Mouse (Mus musculus): ENCODE data around the gene Frmd4a. TPM values are rescaled to one million over a fixed set of nuclear protein-coding genes. Genes with fewer than 3 reads are reported as not detected.

Frmd4a gene
- polyA plus RNA-seq, 1 experiment from 2014 or later = 44.5 TPM

DNA sequence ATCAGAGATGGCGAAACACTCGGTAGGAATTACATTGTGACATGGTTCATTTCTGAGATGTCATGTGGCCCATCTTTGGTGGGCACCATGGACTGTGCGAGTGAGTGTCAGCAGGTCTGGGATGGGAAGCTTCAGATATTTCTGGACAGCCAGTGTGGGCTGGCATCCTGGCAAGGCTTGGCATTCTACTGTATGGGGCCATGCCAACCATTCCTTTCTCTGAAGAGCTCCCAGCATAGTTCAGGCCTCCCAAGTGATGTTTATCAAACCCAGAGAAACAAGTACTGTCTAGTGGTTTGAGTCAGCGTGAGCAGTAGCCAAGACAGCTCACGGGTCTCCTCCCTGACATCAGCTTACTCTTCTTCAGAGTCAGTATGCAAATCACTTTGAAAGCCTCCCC, 551.5 kb downstream of the Frmd4a start:
- no peak for ATAC-seq (ENCODE audit: insufficient read depth, low FRiP score, low TSS enrichment)
- Histone ChIP-seq H3K4me2 (ENCODE audit: low read depth) (no peak overlapping the region), H3K36me3 (ENCODE audit: control insufficient read depth, insufficient read depth, low read length) (peaks cover 20% of the 10 kb centered on the region), H3K4me1 (ENCODE audit: control insufficient read depth, insufficient read depth, low read length) (no peaks in the 10 kb centered on the region), H3K9ac (ENCODE audit: low read length) (no peak overlapping the region), H3K4me3 (ENCODE audit: low read depth, low read length) (no peak overlapping the region), H3K9me3 (ENCODE audit: control insufficient read depth, low read length) (no peaks in the 10 kb centered on the region), H3K27me3 (ENCODE audit: control insufficient read depth, insufficient read depth, low read length) (no peaks in the 10 kb centered on the region), H3K27ac (ENCODE audit: low read depth, low read length) (no peak overlapping the region)
- WGBS = 81% methylated on average over 5 of the region's 5 CpGs
- DNase-seq (ENCODE audit: low spot score) = no peak

DNA sequence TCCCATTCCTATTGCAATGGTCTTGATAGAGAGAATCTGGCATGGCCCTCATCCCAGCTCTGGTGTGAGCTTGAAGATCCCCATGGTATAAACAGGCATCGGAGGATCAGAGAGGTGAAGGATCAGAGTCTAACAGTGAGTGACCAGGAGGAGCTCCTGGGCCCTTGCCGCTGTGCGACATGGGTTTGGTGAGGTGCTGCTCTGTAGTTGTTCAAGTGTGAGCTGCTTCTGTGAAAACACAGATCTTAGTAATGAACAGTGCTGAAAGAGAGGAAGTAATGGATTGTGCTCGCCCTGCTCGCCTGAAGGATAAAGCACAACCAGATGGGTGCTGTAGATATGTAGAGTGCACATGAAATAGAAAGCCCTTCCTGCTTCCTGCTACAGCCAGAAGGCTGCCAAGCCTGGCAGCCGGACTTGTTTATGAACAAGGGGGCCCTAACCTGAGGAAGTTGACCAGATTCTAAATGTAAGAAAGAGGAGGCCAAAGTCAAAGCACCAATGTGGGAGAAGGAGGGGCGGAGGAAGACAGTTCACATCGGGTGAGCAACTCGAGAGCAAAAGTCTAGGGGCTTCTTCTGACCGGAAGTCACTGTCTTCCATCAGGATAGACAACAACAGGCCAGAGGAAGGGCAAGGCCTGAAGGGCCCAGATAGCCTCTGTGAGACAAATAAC, 552.8 kb downstream of the Frmd4a start:
- no peaks in the 10 kb centered on the region for H3K4me1 ChIP-seq (ENCODE audit: control insufficient read depth, insufficient read depth, low read length)
- H3K27ac ChIP-seq (ENCODE audit: low read depth, low read length) = 0 out of 2 replicates have a peak overlapping the region, but pooled peaks have one; percentile 34
- no peaks in the 10 kb centered on the region for H3K9me3 ChIP-seq (ENCODE audit: control insufficient read depth, low read length)
- WGBS = 82% methylated on average over 10 of the region's 10 CpGs
- H3K27me3 ChIP-seq (ENCODE audit: control insufficient read depth, insufficient read depth, low read length) = no peaks in the 10 kb centered on the region
- H3K4me2 ChIP-seq (ENCODE audit: low read depth) = no peak overlapping the region
- H3K4me3 ChIP-seq (ENCODE audit: low read depth, low read length) = no peak overlapping the region
- DNase-seq (ENCODE audit: low spot score) (no peak), ATAC-seq (ENCODE audit: insufficient read depth, low FRiP score, low TSS enrichment) (no peak)
- no peak overlapping the region for H3K9ac ChIP-seq (ENCODE audit: low read length)
- peaks cover 29% of the 10 kb centered on the region for H3K36me3 ChIP-seq (ENCODE audit: control insufficient read depth, insufficient read depth, low read length)

DNA sequence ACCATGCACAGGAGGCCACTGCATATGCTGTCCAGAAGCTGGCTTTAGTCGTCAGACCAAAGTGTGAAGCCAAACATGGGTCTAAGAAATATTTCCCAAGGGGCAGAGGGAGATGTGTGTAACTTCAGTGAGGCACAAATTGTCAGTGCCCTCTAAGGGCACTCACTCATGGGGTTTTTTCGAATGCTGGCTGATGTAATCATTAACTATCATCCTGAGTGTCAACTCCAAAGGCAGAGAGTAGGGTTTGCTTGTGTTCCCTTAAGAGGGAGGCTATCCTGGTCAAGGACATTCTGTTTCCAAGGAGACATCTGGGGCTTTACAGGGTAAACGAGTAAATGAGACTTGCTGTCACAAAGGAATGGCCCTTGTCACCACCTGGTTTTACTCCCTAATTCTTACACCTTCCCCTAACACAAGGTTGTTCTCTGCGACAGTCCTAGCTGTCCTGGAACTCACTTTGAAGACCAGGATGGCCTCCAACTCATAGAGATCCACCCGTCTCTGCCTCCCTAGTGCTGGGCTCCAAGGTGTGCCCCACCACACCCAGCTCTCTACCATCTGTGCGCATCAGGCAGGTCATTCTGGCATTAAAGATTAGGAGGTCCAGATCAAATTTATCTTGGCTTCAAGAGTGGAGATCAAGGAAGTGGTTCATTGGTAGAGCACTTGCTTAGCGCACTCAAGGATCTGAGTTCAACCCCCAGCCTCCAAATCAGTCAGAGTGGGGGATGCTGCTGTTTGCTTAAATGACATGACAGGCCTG, 555.2 kb downstream of the Frmd4a start:
- WGBS = 82% methylated on average over 7 of the region's 7 CpGs
- no peak overlapping the region for H3K27ac ChIP-seq (ENCODE audit: low read depth, low read length)
- no peak overlapping the region for H3K4me2 ChIP-seq (ENCODE audit: low read depth)
- no peaks in the 10 kb centered on the region for H3K9me3 ChIP-seq (ENCODE audit: control insufficient read depth, low read length)
- H3K9ac ChIP-seq (ENCODE audit: low read length) = no peak overlapping the region
- no peak overlapping the region for H3K4me3 ChIP-seq (ENCODE audit: low read depth, low read length)
- no peaks in the 10 kb centered on the region for H3K27me3 ChIP-seq (ENCODE audit: control insufficient read depth, insufficient read depth, low read length)
- DNase-seq (ENCODE audit: low spot score) (no peak), ATAC-seq (ENCODE audit: insufficient read depth, low FRiP score, low TSS enrichment) (no peak)
- peaks cover 22% of the 10 kb centered on the region for H3K36me3 ChIP-seq (ENCODE audit: control insufficient read depth, insufficient read depth, low read length)
- no peaks in the 10 kb centered on the region for H3K4me1 ChIP-seq (ENCODE audit: control insufficient read depth, insufficient read depth, low read length)

DNA sequence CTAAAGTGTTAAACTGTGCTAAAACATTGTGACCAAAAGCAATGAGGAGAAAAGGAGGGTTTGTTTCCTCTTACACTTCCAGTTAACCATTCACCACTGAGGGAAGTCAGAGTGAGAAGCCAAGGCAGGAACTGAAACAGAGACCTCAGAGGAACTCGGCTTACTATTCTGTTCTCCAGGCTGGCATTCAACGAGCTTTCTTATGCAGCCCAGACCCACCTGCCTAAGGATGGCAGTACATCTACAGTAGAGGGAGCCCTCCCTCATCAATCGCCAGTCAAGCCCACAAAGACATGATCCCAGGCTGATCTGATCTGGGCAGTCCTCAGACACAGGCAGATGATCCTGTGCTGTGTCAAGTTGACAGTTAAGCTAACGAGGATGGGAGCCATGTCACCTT, 555.9 kb downstream of the Frmd4a start:
- Histone ChIP-seq H3K4me2 (ENCODE audit: low read depth) (no peak overlapping the region), H3K4me3 (ENCODE audit: low read depth, low read length) (no peak overlapping the region), H3K27me3 (ENCODE audit: control insufficient read depth, insufficient read depth, low read length) (no peaks in the 10 kb centered on the region), H3K9me3 (ENCODE audit: control insufficient read depth, low read length) (no peaks in the 10 kb centered on the region), H3K9ac (ENCODE audit: low read length) (no peak overlapping the region), H3K36me3 (ENCODE audit: control insufficient read depth, insufficient read depth, low read length) (peaks cover 22% of the 10 kb centered on the region), H3K27ac (ENCODE audit: low read depth, low read length) (no peak overlapping the region), H3K4me1 (ENCODE audit: control insufficient read depth, insufficient read depth, low read length) (no peaks in the 10 kb centered on the region)
- DNase-seq (ENCODE audit: low spot score) (no peak), ATAC-seq (ENCODE audit: insufficient read depth, low FRiP score, low TSS enrichment) (no peak)
- WGBS = 76% methylated on average over 4 of the region's 4 CpGs

DNA sequence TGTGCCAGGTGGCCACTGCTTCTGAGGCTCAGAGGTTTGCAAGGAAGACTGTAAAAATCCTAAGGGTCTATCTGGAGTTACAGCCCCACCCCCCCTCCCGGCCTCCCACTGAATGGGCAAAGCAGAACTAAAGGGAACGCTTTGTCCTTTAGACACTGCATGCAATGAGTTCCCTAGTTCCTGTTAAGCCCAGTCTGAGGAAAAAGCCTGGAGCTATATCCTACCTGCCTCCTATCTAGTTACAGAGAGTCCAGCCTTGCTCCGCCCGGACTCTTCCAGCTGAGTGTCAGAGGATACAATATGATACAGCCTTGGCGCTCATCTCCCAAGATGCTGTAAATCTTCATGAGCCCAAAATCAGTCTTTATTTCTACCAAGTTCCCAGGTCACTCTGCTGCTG, 556.7 kb downstream of the Frmd4a start:
- Histone ChIP-seq H3K27ac (ENCODE audit: low read depth, low read length) (no peak overlapping the region), H3K4me1 (ENCODE audit: control insufficient read depth, insufficient read depth, low read length) (no peaks in the 10 kb centered on the region), H3K9me3 (ENCODE audit: control insufficient read depth, low read length) (no peaks in the 10 kb centered on the region), H3K27me3 (ENCODE audit: control insufficient read depth, insufficient read depth, low read length) (no peaks in the 10 kb centered on the region), H3K4me2 (ENCODE audit: low read depth) (no peak overlapping the region), H3K36me3 (ENCODE audit: control insufficient read depth, insufficient read depth, low read length) (peaks cover 22% of the 10 kb centered on the region), H3K4me3 (ENCODE audit: low read depth, low read length) (no peak overlapping the region), H3K9ac (ENCODE audit: low read length) (no peak overlapping the region)
- DNase-seq (ENCODE audit: low spot score) = no peak
- 61% methylated on average over 5 of the region's 5 CpGs for WGBS
- ATAC-seq (ENCODE audit: insufficient read depth, low FRiP score, low TSS enrichment) = no peak

DNA sequence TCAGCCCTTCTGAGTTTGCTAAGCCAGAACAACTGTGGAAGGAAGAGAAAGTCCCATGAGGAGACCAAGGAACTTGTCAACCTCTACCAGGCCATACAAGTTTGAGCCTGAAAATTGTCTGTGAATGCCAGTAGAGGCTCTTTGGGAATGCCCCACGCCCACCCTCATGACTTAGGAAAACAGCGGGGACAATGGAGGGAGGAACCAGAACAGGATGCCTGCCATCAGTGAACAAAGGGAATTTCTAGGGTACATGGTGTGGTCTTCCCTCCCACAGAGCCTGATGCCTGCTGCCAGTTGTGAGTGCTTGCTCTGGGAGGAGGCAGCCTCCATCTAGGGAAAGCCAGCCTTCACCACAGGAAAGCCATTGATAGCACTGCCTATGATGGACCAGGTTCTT, 557.6 kb downstream of the Frmd4a start:
- Histone ChIP-seq H3K9ac (ENCODE audit: low read length) (no peak overlapping the region), H3K4me3 (ENCODE audit: low read depth, low read length) (no peak overlapping the region), H3K36me3 (ENCODE audit: control insufficient read depth, insufficient read depth, low read length) (peaks cover 22% of the 10 kb centered on the region), H3K9me3 (ENCODE audit: control insufficient read depth, low read length) (no peaks in the 10 kb centered on the region), H3K27me3 (ENCODE audit: control insufficient read depth, insufficient read depth, low read length) (no peaks in the 10 kb centered on the region), H3K4me1 (ENCODE audit: control insufficient read depth, insufficient read depth, low read length) (no peaks in the 10 kb centered on the region), H3K27ac (ENCODE audit: low read depth, low read length) (no peak overlapping the region), H3K4me2 (ENCODE audit: low read depth) (no peak overlapping the region)
- no peak for ATAC-seq (ENCODE audit: insufficient read depth, low FRiP score, low TSS enrichment)
- DNase-seq (ENCODE audit: low spot score) = no peak
- WGBS = 27% methylated on average over 2 of the region's 2 CpGs

DNA sequence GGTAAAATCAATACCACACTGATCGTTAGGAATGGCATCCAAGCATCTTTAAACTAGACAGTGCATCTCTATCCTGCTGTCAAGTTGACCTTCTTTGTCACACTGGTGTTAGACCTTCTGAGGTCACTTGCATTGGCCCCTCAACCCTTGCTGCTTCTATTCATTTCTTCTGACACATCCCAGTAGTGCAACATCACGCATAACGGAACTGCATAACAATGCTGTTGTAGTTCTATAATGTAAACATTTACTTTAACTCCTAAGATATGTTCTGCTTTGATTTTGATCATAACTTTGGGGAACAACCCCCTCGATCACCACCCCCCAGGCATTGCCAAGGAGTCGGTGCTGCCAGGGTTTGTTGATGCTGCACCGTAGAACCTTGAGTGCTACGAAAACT, 558.5 kb downstream of the Frmd4a start:
- no peak for ATAC-seq (ENCODE audit: insufficient read depth, low FRiP score, low TSS enrichment)
- Histone ChIP-seq H3K27ac (ENCODE audit: low read depth, low read length) (no peak overlapping the region), H3K27me3 (ENCODE audit: control insufficient read depth, insufficient read depth, low read length) (no peaks in the 10 kb centered on the region), H3K4me1 (ENCODE audit: control insufficient read depth, insufficient read depth, low read length) (no peaks in the 10 kb centered on the region), H3K9ac (ENCODE audit: low read length) (no peak overlapping the region), H3K36me3 (ENCODE audit: control insufficient read depth, insufficient read depth, low read length) (peaks cover 22% of the 10 kb centered on the region), H3K4me3 (ENCODE audit: low read depth, low read length) (no peak overlapping the region), H3K4me2 (ENCODE audit: low read depth) (no peak overlapping the region), H3K9me3 (ENCODE audit: control insufficient read depth, low read length) (no peaks in the 10 kb centered on the region)
- 94% methylated on average over 7 of the region's 7 CpGs for WGBS
- DNase-seq (ENCODE audit: low spot score) = no peak

DNA sequence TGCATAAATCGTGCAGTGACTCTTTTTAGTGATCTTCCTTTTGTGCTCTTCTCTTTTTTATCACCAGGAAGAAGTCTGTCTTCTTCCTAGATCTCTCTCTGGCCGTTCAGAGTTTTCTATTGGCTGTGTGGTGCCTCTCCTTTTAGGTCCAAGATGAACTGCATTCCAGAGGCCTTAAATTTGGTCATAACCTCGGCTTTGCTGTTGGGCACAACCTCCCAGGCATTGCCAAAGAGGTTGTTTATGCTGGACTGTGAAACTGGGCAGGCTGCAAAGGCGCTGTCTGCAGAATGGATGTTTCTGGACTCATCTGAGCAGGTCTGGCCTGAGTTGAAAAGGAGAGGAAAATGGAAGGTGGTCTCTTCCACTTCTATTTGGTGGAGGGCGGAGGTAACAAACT, 560.8 kb downstream of the Frmd4a start:
- WGBS = 81% methylated on average over 5 of the region's 5 CpGs
- ATAC-seq (ENCODE audit: insufficient read depth, low FRiP score, low TSS enrichment) (no peak), DNase-seq (ENCODE audit: low spot score) (no peak)
- H3K4me1 ChIP-seq (ENCODE audit: control insufficient read depth, insufficient read depth, low read length) = no peaks in the 10 kb centered on the region
- H3K36me3 ChIP-seq (ENCODE audit: control insufficient read depth, insufficient read depth, low read length) = peaks cover 18% of the 10 kb centered on the region
- no peaks in the 10 kb centered on the region for H3K27me3 ChIP-seq (ENCODE audit: control insufficient read depth, insufficient read depth, low read length)
- H3K4me3 ChIP-seq (ENCODE audit: low read depth, low read length) = no peak overlapping the region
- H3K27ac ChIP-seq (ENCODE audit: low read depth, low read length) = no peak overlapping the region
- no peak overlapping the region for H3K9ac ChIP-seq (ENCODE audit: low read length)
- H3K9me3 ChIP-seq (ENCODE audit: control insufficient read depth, low read length) = no peaks in the 10 kb centered on the region
- no peak overlapping the region for H3K4me2 ChIP-seq (ENCODE audit: low read depth)

Measured in neural tube, embryonic 11.5 days (tissue).